Mouse (Mus musculus) urinary bladder, adult 18-20 months (tissue): ENCODE data around the gene Vamp5.

ENCODE experiments used
- DNase-seq, 2 experiments: peaks; one replicate each; pipeline ENCODE4 v3.0.0; 2022; ENCODE audit warnings: low spot score in 2 of 2, mixed read lengths in 2 of 2

The Vamp5 gene

GRCm38 (mm10) chr6:72389941-72390771 is 9.9 kb upstream of the Vamp5 start, which contains the start of gene Vamp8:
Vamp8 (minus strand) TSS chr6:72390703.
- DNase-seq: peak; percentile 81 to 82

GRCm38 (mm10) chr6:72389471-72389940 is 9.2 kb upstream of the Vamp5 start:
- DNase-seq: no peak

DNA sequence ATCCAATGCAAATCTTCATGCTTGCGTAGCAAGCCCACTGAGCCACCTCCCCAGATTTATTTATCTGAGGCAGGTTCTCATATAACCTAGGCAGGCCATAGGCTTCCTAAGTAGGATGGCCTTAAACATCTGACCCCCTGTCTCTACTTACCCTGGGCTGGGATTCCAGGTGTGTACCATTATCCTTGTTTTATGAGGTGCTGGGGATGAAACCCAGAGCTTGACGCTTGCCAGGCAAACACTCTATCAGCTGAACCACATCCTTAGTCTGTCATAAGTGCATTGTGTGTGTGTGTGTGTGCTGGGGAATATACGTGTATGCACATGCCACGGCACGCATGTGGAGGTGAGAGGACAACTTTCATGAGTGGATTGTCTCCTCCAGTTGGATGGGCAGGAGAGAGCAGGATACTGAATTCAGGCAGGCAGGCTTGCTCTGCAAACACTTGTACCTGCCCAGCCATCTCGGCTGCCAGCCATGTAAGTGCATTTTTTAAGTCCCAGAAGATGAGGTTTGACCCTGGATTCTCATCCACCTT is 8.6 kb upstream of the Vamp5 start:
- DNase-seq: no peak

DNA sequence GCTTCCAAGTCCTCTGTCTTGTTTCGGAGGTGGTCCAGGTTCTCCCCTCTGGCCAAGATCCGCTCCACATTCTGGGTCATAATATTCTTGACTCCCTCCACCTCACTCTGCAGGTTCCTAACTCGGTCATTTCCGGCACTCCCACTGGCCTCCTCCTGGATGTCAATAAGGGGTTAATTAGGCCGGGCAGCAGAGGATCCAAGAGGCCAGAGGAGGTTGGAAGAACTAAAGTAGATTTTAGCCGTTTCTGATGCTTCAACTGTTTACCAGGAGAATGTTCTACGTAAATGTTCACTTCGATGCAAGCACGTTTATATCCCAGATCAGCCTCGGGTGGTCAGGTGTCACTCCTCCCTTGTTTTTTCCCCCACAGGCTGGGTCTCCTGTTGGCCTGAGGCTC is 8.0 kb upstream of the Vamp5 start:
- DNase-seq: no peak

- no peak for DNase-seq
Measured at GRCm38 (mm10) chr6:72387816-72388215, 7.5 kb upstream of the Vamp5 start.

GRCm38 (mm10) chr6:72386561-72386960 is 6.3 kb upstream of the Vamp5 start:
- no peak for DNase-seq

DNA sequence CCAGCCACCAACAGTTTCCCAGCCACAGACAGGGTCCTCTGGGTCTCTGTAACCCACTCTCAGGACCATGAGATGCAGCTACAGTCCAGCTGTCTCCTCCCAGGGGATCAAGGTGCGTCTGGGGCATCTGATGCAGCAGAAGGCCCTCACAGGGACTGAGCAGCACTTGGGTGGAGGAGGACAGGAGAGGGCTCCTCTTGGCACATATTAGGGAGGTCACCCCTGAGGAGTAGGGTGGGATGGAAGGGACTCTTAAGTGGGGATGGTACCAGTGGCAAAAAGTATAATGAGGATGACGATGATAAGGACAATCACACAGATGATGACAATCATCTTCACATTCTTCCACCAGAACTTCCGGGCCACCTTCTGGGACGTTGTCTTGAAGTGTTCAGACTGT is 5.0 kb upstream of the Vamp5 start:
- DNase-seq: no peak

DNA sequence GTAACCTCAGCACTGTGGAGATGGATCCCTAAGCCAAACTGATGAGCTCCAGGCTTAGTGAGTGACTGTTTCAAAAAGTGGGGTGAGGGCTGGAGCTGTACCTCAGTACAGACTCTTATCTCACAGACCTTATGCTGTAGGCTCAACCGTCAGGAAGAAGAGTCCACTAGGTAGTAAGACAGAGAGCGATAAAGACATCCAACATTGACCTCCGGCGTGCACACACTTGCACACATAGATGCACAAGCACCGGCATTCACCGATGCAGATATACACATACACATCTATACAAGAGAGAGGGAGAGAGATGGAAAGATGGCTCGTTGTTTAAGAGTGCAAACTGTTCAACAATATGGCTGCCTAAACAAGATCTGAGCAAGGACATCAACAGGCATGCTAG is 3.7 kb upstream of the Vamp5 start:
- DNase-seq: no peak

DNA sequence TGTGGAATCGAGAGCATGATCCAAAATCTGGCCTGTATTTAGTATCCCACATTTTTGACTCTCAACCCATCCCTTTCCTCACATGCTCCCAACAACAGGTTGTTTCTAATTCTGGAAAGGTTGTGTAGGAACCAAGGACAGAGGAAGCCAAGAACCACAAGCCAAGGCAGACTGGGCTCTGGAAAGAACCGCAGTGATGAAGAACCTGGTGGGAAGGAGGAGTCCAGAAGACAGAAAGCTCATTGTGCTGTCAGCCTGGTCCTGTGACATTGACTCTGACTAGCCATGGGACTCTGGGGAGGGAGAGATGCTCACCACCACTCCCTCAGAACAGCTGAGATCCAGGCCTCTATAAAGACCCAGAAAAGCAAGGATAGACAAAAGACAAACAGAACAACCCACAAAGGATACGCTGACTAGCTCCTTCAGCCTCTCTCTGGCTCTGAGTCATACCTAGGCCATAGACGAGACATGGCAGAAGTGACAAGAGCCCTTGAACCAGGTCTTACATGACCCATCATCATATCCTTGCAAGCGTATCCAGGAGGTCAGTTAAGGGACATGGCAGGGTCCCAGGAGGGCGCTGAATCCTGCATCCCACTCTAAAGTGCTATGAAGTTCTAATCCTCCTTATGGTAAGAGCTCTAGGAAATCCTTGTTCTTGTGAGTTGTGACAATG is 3.0 kb upstream of the Vamp5 start:
- DNase-seq: no peak

- no peak for DNase-seq
Measured at GRCm38 (mm10) chr6:72382494-72382893, 2.2 kb upstream of the Vamp5 start.

DNA sequence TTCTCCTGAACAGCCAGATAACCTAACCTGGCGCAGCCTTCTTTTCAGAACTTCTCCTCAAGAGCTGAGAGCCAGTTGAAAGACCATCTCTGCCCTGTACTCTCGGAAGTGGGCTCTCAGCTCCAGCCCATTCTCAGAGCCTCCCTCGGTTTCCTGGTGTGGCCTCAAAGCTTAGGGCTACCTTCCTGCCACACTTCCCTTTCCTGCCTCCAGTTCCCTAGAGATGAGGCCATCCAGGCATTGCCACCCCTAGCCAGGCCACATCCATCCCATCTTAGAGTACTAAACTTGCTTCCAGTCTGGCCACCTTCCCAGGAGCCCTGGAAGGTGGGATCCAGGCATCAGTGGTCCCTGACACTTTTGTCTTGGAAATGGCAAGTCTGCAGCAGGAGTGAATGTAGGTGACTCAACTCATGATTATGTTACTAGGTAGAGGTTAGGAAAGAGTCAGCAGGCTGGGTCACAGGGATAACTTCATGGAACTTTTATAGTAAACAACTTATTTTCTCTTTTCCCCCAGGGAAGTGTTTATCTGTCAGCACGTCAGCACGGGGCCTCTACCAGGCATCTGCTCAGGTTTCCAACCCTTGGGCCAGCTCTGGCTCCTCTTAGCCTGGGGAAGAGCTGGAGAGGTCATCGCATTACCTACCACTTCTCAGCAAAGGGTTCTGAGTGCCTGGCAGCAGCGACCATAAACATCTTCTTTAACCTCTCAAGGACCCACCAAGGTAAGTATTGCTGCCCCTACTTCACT is 714 bp downstream of the Vamp5 start:
- DNase-seq: no peak

DNA sequence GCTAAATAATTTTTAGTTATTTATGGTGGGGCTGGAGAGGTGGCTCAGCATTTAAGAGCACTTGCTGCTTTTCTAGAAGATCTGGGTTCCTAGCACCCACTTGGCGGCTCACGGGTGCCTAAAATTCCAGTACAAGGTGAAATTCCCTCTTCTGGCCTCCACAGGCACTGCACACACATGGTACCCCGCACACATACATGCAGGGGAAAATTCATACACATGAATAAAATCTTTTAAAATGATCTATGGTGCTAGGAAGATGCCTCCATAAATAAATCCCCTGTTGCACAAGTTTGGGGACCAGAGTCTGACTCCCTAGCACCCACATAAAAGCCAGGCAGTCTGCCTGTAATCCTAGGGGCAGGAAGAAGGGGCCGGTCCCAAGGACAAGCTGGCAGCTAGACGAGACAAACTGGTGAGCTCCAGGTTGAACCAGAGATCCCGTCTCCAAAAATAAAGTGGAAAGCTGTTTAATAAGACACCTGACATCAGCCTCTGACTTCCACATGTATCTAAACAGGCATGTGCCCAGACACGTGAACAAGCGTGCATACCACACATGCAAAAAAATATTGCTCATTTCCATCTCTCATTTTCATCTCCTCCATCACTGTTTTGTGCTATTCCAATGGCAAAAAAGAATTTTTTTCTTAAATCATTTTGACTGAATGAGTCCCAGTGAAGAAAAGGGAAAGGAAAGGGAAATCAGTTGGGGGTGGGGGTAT is 1.6 kb downstream of the Vamp5 start:
- no peak for DNase-seq

DNA sequence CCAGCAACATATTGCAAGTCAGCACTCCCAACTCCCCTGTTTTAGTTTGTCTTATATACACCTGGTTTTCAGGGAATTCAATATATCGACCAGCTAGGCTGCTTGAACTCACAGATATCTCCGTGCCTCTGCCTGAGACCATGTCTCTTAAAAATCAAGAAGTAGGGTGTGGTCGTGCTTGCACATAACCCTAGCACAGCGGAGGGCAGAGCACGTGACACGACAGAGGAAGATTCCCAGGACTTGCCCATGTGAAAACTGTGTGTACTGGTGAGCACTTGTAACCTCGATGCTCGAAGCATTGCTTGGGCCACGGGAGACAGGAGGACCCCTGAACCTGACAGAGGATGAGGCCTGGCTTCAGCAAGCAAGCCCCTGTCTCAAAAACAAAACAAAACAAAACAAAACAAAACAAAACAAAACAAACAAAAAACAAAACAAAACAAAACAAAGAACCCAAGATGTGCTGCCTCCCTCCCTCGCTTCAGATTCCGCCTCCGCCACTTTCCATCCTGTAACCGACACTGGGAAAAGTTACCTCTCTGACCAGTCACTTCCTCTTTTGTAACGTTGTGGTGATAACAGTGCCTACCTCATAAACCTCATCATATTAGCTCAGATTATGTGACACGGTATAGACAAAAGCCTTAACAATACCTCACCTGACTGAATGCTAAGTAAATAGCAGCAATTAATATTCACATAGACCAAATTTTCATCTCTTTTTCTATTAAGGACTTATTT is 5.3 kb downstream of the Vamp5 start:
- DNase-seq: no peak

GRCm38 (mm10) chr6:72374206-72374605 is 6.1 kb downstream of the Vamp5 start:
- DNase-seq: no peak

DNA sequence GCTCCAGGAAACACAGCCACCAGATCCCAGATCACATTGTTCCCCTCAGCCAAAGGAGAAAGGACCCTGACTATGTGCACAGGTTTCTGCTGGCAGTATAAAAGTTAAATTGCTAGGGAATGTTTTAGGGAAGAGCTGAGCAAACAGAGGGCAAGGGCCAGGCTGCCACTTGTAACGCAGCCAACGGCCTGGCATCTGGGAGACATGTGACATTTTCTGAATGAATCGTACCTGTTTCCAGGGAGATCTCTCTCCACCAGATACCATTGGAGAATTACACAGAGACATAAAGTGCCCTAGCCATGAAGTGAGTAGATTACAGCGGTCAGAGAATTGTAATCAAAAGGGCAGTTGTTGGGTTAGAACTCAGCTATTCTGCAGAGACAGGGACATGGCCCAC is 7.1 kb downstream of the Vamp5 start:
- no peak for DNase-seq

GRCm38 (mm10) chr6:72371571-72371970 is 8.7 kb downstream of the Vamp5 start:
- peak in 1 of 2 experiments; percentile 44 for DNase-seq

- no peak for DNase-seq
Measured at GRCm38 (mm10) chr6:72371147-72371546, 9.1 kb downstream of the Vamp5 start.

GRCm38 (mm10) chr6:72370091-72370490 is 10.2 kb downstream of the Vamp5 start:
- peak; percentile 45 to 47 for DNase-seq

DNA sequence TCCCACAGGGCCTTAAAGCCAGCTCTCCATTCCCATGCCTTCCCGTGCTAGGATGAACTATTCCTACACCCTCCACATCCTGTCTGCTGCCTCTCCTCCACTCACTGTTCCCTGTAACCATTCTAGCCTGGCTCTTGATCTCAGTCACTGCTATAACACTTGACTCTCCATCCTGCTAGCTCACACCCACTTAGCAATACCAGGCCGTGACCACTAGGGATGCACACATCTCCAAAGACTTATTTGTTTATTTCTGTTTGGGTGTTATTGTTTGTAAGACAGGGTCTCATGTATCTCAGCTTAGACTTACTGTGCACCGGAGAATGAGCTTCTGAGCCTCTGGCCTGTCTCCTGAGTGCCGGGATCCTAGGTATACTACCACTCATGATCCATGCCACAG is 10.7 kb downstream of the Vamp5 start:
- no peak for DNase-seq

- no peak for DNase-seq
Measured at GRCm38 (mm10) chr6:72367460-72367974, 12.8 kb downstream of the Vamp5 start.
